Mouse (Mus musculus) thymus, postnatal 14 days (tissue): Measurements from ENCODE around the gene Rinl.

Experiments used
- DNase-seq: peaks from one replicate; pipeline ENCODE4 v3.0.0; 2021

Rinl gene

DNA sequence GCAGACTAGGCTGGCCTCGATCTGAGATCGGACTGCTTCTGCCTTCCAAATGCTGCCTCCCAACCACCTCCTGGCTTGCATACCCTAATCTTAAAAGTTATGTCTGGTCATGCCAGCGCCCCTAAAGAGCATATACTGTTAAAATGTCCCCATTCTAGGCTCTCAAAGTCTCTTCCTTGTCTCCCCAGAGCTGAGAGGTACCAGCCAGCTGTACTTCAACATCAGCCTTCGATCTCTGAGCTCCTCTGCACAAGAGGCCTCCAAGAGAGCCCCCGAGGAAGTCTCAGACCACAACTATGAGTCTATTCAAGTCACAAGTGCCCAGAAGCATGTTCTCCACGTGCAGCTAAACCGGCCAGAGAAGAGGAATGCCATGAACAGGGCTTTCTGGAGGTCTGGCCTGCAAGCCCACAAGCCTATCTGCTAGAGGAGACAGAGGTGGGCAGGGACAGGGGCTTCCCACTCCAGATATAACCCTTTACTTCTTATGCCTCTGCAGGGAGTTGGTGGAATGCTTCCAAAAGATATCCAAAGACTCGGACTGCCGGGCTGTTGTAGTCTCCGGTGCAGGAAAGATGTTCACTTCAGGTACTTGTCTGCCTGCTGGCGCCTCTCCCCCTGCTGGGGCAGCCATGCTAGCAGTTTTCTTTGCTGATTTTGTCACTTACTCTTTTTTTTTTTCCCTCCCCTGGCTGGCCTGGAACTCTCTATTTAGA lies 37.1 kb downstream of the Rinl start:
- peak; percentile 64 for DNase-seq

DNA sequence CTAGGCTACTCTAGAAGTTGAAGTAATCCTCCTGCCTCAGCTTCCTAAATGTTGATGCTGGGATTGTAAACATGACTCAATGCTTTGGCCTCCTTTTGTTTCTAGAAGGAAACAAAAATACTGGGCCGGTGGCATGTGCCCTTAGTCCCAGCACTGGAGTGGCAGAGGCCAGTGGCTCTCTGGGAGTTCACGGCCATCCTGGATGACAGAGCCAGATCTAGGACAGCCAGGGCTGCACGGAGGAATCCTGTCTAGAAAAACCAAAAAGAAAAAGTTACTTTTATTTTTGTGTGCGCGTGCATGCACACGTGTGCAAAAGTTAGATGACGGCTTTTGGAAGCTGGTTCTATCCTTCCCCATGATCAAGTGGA lies 37.6 kb downstream of the Rinl start:
- DNase-seq, result no peak

DNA sequence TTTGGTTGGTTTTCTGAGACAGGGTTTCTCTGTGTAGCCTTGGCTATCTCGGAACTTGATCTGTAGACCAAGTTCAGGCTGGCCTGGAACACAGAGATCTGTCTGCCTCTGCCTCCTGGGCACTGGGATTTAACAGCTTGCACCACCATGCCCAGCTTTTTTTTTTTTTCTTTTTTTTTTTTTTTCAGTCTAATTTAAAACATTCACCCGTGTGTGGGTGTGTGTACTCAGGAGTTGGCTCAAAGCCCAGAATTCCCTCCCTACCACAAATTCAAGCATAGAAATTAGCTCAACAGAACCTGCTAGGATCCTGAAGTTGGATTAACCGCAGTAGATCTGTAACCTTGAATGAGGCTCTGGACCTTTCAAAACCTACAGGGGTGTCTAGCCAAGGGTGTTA lies 38.6 kb downstream of the Rinl start:
- no peak for DNase-seq

DNA sequence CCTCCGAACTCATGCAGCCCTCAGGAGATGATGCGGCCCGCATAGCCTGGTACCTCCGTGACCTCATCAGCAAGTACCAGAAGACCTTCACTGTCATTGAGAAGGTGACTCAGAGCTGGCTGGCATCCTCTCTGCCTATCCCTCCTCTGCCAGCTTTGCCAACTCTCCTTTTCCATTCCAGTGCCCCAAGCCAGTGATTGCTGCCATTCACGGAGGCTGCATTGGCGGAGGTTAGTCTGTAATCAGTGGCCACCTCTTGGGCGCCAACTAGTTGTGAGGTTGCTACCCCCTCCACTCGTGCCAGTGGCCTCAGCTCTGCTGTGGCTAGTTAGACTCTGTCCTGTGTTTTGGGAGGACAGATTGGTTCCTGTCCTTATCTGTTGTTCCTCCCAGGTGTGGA lies 41.1 kb downstream of the Rinl start:
- no peak for DNase-seq

DNA sequence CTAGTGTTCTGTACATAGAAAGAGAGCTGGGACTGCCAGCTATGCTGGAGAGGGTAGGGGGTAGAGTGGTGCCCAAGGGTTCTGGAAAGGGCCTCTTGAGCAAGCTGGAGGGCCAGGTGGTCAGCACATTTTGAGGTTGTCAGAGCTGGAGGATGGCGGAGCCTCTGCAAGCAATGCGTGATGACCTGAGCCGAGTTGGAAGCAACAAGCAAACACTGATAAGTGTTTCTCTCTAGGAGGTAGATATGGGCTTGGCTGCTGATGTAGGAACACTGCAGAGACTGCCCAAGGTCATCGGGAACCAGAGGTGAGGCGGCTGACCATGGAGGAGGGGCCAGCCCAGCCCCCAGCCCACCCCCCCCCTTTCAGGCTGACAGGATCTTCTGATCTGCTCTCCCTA lies 42.2 kb downstream of the Rinl start:
- no peak for DNase-seq

DNA sequence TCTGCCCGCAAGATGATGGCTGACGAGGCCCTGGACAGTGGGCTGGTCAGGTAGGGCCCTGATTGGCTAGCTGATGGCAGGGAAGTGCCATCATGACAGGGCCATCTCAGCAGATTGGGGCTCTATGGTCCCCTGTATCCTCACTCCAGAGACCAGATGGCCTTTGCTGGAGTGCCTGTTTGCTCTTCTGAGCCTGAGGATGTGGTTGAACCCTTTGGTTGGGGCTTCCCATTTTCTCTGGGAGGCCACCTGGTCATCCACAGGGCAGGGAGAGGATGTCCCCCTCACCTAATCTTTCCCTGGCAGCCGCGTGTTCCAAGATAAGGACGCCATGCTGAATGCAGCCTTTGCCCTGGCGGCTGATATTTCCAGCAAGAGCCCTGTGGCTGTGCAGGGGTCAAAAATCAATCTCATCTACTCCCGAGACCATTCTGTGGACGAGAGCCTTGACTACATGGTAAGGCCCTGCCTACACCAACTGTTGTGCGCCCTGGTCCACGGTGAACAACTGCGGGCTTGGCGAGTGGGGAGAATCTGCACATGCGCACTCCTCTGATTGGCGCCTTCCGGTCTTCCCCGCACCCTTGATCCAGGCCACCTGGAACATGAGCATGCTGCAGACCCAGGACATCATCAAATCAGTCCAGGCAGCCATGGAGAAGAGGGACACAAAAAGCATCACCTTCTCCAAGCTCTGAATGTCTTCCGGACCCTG lies 42.8 kb downstream of the Rinl start:
- no peak for DNase-seq

DNA sequence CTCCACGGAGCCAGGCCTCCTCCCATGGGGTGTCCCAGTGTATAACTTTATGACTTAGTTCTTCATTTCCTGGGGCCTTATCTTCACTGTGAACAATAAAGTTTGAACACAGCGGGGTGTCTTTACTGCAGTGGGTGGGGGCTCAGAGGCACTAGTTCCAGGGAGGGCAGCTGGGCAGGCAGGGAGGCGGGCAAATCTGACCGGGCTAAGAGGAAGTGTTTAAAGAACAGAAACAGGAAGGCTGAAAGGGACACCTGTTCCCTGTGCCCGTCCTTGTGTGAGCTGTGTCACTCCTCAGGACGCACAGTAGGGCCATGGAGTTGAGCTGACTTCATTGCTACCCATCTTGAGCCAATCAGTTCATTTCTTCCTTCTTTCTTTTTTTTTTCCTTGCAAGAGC lies 43.4 kb downstream of the Rinl start:
- DNase-seq, result no peak

DNA sequence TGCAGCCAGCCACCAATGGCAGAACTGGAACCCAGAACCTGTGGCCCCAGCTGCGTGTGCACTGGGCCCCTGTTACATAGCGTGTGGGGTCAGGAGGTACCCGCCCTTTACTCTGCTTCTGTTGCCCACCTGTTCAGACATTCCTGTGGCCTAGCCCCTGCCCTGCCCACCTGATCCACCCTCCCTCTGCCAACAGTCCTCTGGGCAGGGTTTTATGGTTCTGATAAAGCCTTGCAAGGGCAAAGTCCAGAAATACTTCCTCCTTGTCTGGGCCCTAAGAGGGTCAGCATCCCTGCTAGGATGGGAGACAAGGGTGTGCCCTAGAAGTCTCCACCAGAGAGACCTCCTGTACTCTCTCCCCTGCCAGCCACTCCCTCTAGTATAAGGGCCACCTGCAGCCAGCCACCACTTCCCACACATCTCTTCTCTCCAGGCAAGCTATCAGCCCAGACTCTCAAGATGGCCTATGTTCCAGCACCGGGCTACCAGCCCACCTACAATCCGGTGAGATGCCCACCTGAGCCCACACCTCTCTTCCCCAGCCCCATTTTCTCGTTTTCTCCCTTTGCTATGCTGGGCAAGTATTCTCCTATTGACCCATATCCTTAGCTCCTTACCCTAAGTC lies 45.1 kb downstream of the Rinl start, which contains the start of gene Lgals4:
Lgals4 (plus strand) TSS at position 132 of the 625 bp plus-strand sequence.
- DNase-seq, result no peak

DNA sequence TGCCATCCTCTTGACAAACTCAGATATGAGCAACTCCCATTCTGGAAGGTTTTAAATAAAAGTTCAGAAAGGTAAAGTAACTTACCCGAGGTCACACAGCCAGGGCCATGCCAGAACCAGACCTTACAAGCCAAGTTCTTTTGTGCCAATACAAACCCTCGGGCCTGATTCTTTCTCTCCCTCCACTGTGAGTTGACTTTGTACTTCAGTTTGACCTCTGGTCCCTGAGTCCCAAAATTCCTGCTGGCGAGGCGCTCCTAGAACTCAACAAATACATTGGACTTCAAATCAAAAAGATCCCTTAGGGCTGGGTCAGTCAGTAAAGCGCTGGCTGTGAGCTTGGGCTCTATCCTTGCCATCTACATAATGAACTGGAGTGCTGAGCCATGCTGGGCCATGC lies 48.2 kb downstream of the Rinl start:
- no peak for DNase-seq

DNA sequence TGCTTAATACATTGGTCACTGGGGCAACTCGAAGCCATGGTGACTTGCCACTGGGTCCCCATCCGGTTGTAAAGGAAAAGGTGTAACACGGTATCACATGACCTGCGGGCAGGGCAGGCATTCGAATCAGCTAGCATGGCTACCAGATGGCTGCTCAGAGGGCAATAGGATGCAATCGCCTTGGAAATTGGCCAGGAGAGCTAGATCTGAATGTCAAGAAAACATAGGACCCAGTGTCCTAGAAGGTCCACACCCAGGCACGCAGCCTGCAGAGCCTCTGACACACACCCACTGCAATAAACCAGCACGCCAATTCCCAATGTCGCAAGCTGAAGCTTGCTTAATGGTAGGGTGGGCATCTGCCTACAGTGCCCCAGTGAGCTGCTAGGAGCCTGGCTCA lies 49.6 kb downstream of the Rinl start:
- DNase-seq, result no peak

DNA sequence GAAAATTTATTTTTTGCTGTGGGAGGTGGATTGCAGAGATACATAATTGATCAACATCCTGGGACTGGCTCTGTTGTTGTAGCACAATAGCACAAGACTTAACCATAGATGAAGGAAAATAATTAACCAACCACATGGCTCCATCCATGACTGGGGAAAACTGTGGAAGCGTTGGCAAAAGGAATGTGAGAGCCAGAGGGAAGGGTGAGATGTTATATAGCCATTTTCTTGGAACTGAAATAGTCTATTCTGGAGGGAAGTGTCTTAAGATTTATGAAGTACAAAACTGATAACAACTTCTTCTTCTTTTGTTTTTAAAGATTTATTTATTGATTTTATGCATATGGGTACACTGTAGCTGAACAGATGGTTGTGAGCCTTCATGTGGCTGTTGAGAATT lies 58.5 kb downstream of the Rinl start:
- no peak for DNase-seq
